Mouse (Mus musculus) embryo, embryonic 9.5 days (tissue): Measurements from ENCODE around the gene Col5a1.

Experiments used
- DNase-seq: peaks from one replicate; pipeline ENCODE4 v3.0.0-alpha.2; 2017; ENCODE audit errors: extremely low spot score

Gene Col5a1

DNA sequence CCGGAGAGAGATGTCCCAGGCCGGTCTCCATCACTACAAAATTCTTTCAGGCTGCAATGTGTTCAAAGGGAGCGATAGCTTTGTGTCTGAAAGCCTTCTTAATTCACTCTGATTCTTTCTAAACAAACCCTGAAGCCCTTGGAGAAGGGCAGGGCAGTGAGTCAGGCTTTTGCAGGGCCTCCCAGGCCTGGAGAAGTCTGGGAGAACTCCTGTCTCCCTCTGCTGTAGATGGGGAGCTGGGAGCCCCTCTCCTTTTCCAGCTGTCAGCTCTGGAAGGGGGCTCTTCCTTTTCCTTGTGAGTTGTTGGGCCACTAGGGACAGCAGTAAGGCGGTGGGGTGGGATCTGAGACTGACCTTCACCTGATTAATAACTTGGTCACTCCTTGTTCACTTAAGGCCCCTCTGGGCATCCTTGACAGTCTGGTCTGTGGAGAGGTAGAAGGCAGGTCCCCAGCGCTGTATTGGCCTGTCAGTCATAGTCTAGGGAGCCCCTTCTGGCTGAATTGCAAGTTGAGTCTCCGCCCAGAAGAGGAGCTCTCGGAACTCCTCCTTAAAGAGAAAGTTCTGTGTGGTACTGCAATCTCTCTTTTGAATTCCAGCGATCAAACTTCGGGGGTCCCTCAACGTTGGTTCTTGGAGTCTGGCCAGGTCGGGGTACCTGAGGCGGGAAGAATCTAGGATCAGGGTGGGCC lies 623 bp upstream of the Col5a1 start:
- DNase-seq: no peak

DNA sequence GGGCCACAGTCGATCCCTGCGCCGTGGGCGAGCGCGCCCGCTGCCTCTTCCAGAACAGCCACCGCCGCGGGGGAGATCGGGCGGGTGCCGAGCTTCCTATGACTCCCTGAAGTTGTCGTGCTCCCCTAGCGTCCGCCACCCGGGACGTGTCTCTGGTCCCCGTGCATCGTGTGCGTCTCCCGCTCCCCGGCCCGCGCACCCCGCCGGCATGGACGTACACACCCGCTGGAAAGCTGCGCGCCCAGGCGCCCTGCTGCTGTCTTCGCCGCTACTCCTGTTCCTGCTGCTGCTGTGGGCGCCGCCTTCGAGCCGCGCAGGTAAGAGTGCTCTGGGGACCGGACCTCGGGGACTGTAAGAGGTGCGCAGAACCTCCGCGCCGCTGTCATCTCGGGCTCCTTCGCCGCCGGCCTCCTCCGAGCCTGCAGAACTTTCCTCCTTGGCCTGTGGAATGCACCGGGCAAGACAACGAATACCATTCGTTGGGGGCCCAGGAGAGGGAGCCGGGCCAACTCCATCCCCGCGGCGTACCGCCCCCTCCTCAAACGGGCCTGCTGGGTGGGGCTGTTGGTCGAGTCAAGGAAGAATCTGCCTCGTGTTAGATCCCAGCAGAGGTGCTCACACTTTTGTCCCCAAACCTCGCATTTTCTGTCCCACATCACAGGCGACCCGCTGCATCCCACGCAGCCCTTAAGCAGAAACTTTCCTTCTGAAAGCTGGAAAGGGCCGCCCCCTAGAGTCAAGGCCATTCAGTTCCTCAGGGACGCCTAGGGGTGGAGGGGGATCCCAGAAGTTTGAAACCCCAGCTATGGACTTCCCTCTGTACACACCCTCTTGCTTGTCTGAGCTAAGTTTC lies 609 bp downstream of the Col5a1 start:
- DNase-seq: peak; percentile 63

DNA sequence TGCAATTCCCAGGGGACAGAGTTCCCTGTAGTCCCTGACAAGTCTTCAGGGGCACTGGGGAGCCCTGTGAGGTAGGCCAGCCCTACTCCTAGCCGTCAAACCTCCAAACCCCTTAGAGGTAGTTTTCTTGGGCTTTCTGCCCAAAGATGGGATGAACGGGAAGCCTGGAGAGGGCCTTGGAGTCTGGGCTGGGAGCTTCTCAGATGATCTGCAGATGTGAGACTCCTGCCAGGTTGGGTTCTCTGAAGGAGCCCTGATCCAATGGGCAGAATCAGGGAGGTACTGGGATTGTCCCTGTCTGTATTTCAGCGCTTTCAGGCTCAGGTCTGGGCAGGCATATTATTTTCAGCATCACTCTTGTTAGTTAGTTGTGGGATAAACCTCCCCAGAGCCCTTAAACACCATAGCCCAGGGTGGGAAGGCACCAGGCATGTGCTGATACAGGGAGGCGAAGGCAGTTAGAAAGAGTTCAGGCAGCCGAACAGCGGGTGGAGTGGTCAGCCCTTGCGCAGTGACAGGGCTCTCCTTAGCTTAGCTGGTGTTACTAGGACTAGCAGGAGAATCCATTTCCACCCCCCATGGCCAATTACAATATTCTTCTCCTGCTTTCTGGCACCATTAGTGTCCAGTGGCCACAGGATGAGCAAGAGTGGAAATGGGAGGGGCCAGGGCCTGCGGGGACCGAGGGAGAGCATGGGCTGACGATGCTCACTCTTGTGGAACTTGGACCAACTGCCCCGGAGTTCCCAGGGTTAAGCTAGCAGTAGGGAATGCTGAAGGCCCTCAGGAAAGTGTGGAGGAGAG lies 1.4 kb downstream of the Col5a1 start:
- peak; percentile 23 for DNase-seq

DNA sequence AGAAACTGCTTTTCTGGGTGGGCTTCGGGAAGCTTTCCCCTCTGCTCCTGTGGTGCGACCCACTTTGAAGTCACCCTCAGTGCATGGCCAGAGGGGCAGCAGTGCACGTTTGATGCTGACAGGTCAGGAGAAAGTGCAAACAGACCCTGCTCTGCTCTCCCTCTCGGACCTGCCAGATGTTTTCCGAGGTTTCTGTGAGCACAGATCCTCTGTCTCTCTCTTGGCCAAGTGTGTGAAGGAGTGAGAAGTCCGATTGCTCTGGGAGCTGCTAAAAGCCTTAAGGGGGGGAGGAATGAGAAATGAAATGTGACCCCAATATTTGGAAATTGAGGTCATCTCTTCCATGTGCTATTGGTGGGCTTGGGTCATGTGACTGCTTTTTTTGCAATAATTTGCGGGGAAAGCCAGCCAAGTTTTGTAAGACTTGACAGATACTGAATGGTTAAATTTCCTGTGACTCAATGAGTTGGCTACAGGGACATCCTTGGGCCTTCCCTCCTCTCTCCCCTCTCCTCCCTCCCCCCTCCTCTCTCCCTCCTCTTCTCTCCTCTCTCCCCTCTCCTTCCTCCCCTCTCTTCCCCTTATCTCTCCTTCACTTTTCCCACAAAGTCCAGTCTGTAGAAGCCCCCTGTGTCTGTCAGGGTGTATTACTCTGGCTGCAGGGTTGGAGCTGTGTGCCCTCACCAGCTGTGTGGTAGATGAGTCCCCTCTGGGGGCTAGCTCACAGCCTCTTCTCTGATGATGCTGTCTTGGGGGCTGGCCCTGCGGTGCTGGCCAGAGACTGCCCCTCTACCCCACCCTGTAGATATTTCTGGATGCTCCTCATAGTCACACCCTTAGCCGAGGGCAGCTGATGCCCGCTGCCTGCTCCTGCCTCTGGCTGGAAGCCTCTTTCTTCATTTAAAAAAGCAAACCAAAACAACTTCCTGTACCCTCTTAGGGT lies 2.6 kb downstream of the Col5a1 start:
- DNase-seq: peak; percentile 25

DNA sequence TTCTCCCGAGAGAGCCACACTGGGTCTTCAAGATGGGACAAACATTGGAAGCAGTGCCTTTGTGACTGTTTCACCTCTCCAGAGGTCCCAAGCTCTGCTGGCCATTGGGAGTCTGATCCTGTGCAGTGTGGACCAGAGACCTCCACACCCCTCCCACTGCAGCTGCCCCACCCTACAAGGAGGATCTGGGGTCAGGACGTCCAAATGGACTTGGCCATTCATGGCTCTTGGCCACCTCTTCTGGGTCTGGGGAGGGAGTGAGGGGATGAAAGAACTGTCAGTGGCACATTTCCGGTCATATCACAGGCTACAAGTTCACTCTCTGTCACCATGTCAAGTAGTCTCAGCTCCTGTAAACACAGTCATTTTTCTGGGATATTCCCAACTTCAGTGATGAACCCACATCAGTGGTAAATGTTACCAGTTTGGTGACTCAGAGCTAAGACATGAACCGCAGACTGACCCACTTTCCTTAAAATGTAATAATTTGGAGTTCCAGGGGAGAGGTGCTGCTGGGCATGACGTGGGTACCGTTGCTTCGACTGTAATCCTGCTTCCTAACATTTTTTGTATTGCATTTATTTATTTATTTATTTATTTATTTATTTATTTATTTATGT lies 5.8 kb downstream of the Col5a1 start:
- DNase-seq: no peak

DNA sequence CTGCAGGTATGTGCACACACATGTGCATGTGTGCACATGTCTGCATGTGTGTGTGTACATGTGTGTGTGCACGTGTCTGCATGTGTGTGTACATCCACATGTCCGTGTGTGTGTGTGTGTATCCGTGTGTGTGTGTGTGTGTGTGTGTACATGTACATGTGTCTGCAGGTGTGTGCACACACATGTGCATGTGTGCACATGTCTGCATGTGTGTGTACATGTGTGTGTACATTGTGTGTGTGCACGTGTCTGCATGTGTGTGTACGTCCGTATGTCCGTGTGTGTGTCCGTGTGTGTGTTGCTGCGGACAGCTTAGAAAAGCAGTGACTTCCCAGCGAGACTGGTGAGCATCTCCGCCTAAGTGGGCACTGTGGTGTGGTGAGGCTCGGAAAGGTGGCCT lies 6.8 kb downstream of the Col5a1 start:
- DNase-seq: no peak

DNA sequence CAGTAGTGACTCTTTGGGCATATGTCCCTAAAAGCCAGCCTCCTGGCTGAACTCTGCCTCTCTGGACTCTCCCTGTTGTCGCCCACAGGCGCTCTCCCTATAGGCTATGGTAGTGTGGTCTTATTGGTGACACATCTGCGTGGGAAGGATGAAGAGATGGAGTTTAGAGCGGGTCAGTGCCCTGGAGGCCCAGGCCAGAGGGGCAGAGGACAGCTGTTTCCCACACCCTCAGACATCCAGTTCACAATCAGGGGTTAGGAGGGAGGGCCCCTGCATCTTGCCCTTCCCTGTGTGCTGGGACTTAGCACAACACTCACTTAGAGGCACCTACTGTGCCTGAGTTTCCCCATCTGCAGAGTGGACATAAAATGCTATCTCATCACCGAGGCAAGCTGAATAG lies 8.8 kb downstream of the Col5a1 start:
- no peak for DNase-seq

DNA sequence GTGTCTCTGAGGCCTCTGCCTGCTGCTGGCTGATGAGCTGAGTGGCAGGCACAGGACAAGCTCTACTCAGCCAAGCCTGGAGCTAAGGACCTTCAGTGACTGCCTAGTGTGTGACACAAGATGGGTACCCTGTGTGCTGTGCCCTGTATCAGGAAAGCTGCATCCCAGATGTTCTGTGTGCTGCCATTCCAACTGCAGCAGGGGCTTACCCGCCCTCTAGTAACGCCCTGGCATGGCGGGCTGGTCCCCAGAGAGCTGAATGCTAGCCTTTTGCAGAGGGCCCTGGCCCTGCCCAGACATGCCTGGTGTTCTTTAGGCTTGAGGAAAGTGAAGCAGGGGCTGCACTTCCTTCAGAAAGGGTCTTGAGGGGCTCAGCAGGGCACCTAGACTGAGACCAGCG lies 9.4 kb downstream of the Col5a1 start:
- DNase-seq: no peak

DNA sequence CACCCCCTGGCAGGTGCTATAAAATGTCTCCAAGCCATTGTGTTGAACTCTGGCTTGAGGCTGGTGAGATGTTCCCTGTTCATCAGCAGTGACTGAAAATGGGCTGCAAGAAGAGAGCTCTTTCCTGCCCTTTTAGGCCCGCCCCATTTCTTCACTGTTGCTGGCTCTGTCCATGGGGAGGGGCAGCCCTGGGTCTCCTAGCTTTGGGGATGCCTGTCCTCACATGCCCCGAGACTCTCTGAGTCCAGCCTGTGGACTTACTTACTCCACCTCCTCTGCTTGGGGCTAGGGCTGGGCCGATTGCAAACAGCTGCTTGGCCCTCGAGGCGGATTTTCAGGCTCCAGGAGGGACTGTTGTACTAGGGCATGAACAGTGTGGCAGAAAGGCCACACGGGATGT lies 10.9 kb downstream of the Col5a1 start:
- DNase-seq: no peak

DNA sequence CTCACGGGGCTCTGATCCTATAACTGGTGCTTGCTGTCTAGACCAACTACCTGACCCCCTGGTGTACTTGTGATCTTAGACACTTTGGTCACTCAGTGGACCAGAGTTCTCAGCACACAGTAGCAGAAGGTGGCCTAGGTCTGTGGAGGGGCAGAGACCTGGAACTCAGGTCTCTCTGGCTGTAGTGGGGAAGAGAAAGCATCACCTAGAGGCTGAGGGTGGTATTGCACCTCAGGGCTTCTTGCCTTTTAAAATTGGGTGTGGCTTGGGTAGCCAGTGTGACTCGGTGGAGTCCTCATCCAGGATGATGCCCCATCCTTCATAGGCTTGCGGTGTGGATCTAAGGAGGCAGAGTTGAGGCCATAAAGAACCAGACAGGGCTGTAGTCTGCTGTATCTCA lies 13.7 kb downstream of the Col5a1 start:
- DNase-seq: peak; percentile 55

DNA sequence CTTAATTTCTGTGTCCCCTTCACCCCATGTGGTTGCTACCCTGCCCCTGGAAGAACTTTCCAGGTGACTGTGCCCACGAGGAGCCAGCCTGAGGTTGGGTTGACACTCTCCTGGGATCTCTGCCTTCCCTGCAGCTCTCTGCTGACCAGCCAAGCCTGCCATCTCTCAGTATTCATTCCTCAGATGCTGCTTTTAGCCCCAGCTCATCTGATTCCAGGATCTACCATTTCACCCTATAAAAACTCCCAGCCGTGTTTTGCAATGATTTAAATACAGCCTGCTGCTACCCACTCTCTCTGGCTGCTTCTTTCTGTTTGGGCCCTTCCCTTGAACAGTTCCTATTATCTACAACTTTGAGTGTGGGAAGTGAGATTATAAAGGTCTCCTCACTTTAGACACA lies 14.9 kb downstream of the Col5a1 start:
- DNase-seq: no peak

DNA sequence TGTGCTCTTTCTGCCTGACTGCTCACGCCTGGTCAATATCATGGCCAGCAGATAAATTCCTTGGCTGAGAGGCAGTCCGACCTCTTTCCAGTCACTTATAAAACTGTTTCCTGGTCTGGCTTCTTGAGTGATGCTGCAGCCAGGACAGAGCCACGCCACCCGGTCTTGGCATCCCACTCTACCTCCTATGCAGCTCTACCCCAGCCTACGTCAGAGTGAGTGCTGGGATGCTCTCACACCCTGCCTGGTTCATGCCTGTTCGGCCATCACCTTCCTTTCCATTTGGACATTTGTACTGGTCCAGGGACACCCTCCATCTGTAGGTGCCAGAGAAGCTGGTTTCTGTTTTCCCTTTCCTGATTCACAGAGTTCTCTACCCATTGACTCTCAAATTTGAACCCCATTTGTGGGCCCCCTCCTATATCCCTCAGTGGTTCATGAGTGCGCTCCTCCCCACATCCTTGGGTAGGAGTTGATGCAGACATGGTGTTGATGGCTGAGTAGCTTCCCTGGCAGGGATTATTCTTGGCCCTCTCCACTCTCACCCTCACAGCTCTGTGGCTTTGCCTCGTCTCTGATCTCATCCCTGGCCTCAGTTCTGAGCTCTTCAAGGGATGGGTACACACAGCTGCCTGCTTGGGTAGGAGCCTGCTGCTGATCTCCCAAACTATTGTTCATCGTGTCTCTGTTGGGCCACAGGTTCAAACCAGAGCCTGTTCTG lies 15.5 kb downstream of the Col5a1 start:
- DNase-seq: no peak

DNA sequence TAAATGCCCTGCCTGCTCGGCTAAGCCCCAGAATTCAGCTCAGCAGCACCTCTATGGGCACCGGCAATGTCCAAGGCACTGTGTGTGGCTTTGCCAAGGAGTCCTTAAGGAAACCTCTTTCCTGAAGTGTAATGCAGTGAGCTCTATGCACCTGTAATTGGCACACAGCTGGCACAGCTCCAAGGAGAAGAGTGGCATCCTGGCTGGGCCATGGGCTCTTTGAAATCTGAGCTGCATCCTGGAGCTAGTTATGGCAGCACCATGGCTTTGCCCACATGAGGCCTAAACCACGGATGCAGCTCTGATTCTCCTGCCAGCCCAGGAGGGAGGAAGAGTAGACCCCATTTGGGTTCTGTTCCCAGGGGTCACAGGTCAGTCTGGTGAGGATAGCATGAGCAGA lies 16.1 kb downstream of the Col5a1 start:
- no peak for DNase-seq

DNA sequence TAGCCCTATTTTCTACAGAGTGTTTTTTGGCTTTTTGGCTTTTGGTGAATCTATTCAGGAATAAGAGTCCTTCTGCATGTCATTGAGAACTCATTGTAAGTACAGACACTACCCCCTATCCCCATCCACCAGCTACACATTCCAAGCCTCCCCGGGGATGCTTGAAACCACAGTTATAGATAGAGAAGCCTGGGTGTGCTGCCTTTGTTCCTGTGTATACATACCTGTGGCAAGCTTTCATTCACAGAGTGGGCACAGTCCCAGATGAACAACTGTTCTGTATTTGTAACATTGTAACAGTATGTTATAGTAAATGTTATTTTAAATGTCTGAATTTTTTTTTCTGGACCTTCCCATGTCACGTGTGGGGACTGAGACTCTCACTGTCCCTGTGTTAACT lies 19.2 kb downstream of the Col5a1 start:
- DNase-seq: no peak

DNA sequence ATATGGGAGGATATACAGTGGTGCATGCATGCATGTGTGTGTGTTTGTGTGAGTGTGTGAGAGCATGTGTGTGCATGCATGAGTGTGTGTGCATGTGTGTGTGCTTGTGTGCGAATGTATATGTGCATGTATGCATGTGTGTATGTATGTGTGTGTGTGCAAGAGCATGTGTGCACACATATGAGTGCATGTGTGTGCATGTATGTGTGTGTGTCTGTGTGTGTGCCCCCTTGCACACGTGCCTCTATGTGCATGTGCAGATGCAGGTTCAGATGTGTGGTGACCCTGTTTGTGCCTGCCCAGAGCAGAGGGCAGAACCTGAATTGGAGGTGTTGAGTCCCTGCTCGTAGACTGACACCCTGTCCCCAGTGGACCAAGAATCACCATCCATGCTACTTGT lies 24.3 kb downstream of the Col5a1 start:
- DNase-seq: no peak

DNA sequence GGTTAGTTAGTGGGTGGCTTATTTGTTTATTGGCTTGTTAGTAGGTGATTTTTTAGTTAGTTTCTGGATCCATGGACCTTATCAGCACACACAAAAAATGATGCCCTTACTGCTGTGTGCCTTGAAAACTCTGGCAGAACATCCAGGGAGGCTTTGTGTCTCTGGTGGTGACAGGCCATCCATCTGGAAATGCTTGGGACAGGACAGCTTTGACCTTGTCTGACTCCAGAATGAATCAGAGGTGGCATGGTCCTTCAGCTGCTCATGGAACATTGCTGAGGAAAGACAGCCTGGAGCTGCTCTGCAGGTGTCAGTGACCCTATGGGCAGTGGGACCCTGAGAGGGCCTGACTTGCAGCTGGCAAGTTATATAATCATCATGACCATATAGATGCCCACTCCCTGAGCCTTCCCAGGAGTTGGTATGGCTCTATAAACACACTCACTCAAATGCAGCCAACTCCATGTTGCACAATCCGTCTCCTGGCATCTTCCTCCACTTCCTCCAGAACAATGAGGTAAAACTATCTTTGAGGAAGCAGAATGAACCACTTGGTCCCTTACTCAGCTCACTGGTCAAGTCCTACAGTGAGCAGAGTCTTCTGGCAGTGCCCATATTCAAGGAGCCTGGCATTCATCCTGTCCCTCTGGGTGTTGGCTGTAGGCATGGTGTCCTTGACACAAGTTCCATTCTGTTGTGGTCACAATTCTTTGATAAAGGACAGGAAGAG lies 26.5 kb downstream of the Col5a1 start:
- no peak for DNase-seq

DNA sequence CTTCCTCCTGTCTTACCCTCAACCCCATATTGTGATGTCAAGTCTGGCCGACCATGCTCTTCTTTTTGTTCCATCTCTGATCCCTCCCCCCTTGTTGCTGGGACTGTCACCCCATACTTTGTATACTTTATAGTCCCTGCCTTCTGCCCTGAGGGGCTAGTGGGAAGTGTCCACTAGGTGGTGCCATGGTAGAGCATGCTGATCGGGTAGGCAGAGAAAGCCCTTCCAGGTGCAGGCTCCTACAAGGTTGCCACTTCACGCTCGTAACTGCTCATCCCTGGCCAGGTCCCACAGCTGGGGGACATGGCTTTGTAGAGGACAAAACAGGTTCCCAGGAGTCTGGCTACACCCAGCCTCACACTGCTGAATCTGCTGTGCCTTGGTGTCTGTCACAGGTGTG lies 29.5 kb downstream of the Col5a1 start:
- DNase-seq: no peak

DNA sequence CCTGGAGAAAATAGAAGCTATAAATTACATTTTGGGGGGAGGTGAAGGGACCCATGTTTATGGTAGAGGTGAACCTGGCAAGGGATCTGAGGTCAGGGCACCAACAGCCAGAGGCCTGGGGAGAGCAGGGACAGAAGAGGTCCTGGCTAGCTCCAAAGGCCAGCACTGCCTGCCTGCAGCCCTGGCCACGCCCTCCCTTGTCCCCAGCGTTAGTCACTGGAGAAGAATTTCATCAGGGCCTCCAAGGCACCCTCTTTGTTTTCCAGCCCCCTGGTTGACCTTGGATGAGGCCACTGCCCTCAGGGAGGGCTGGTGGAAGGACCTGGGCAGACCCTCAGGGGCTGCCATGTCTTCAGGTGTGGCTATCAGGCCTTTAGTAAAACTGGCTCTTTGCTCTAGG lies 30.1 kb downstream of the Col5a1 start:
- no peak for DNase-seq

DNA sequence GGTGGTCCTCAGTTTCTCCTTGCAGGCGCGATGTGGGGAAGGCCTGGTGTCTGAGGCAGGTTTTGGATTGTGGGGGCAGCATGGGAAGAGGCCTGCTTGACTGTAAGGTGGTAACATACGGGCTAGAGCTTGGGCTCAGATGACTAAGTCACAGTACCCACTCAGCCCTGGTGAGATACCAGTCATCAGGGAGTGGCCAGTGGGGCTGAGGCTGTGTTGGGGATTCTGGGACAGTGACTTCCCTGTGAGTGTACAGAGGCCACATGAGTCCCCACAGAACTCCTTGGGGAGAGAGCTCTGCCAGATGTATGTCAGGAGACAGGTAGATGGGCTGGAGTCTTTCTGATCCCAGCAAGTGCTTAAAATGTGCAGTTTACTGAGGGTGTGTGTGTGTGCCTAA lies 31.0 kb downstream of the Col5a1 start:
- no peak for DNase-seq

DNA sequence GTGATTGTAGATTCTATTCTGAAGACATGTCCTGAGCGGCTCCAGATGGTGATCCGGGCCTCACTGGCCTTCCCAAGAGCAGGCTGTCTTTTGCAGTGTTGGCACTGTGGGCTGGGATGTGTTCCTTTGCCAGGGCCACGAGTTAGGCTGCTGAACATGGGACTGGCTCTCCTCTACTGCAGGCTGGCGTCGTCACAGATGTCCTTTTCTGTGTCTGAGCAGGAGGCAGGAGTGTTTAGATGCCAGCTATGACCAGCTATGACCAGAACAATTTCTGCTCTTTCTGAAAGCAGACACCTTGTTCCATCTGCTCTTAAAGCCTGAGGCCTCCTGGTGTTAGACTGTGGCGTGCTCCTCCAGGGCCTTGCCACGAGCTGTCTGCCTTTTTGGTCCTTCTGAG lies 31.9 kb downstream of the Col5a1 start:
- no peak for DNase-seq
